Mouse (Mus musculus) midbrain, postnatal 0 days (tissue): ENCODE data around the gene Cd34. TPM values are rescaled to one million over a fixed set of nuclear protein-coding genes. Genes with fewer than 3 reads are reported as not detected.

ENCODE experiments used
- ATAC-seq: fragments of 200-750 bp; cut with Nextera tagmentation; 2 replicates; pipeline ENCODE4 v1.8.0; 2017; ENCODE audit warnings: moderate number of reproducible peaks, mild to moderate bottlenecking, moderate TSS enrichment, moderate library complexity; ENCODE audit not compliant: low FRiP score
- DNase-seq: peaks from one replicate; pipeline ENCODE4 v3.0.0-alpha.2; 2015; ENCODE audit warnings: low spot score
- H3K27ac ChIP-seq: fragments of 300-500 bp; sonication (generic); 2 replicates; pipeline ENCODE4 v1.5.1; 2014; ENCODE audit warnings: low read depth, mild to moderate bottlenecking, low read length, mixed read lengths
- H3K27me3 ChIP-seq: fragments of 300-500 bp; sonication (generic); 2 replicates; pipeline ENCODE4 v1.6.1; 2014; ENCODE audit warnings: low read length, control low read depth, mixed read lengths; ENCODE audit not compliant: insufficient read depth
- H3K36me3 ChIP-seq: fragments of 300-500 bp; sonication (generic); 2 replicates; pipeline ENCODE4 v1.6.1; 2014; ENCODE audit warnings: low read length, control low read depth, mixed read lengths; ENCODE audit not compliant: insufficient read depth
- H3K4me1 ChIP-seq: fragments of 300-500 bp; sonication (generic); 2 replicates; pipeline ENCODE4 v1.6.1; 2014; ENCODE audit warnings: mild to moderate bottlenecking, control low read depth, antibody characterized with exemption, low read length, mixed read lengths; ENCODE audit not compliant: insufficient read depth
- H3K4me2 ChIP-seq: fragments of 300-500 bp; sonication (generic); 2 replicates; pipeline ENCODE4 v1.6.1; 2014; ENCODE audit warnings: low read depth, mild to moderate bottlenecking, low read length, mixed read lengths; ENCODE audit not compliant: poor library complexity, severe bottlenecking
- H3K4me3 ChIP-seq: fragments of 300-500 bp; sonication (generic); 2 replicates; pipeline ENCODE4 v1.5.1; 2014; ENCODE audit warnings: low read depth, mild to moderate bottlenecking, low read length, moderate library complexity
- H3K9ac ChIP-seq: fragments of 300-500 bp; sonication (generic); replicated peaks from 2 replicates; pipeline ENCODE4 v1.6.1; 2014; ENCODE audit warnings: mild to moderate bottlenecking, low read length, moderate library complexity, mixed read lengths; ENCODE audit not compliant: poor library complexity, severe bottlenecking
- H3K9me3 ChIP-seq: fragments of 300-500 bp; sonication (generic); 2 replicates; pipeline ENCODE4 v1.6.1; 2016; ENCODE audit warnings: low read length, control low read depth
- CTCF ChIP-seq: IDR thresholded peaks from 2 replicates; pipeline ENCODE4 v1.5.1; 2016; ENCODE audit warnings: antibody characterized with exemption, mild to moderate bottlenecking
- WGBS: fragments of 180-500 bp; shearing (Covaris S2); extraction: QIAGEN DNeasy Blood & Tissue Kit; methylation state at CpG from one replicate; pipeline ENCODE4 v1.1.7; 2014; 5-methylcytosine and 5-hydroxymethylcytosine counted together
- polyA plus RNA-seq: library from polyadenylated mRNA; unstranded; fragments of >200 nt; fragmentation: Nextera tagmentation; extraction: Ambion mirVana; gene quantifications from 2 replicates; pipeline ENCODE4 v1.2.1, GENCODE M21; 2015
- total RNA-seq: library from RNA; depleted of rRNA; stranded (reverse); fragments of >200 nt; gene quantifications from 2 replicates; pipeline ENCODE4 v1.2.3, GENCODE M21; 2014; rRNA removed

The Cd34 gene
- total RNA-seq: 18.5 and 23.9 TPM in 2 replicates
- 17.6 and 20.3 TPM in 2 replicates for polyA plus RNA-seq

GRCm38 (mm10) chr1:194938715-194939114 is at the start of gene Cd34:
Gene Cd34 (plus strand): TSS chr1:194938819.
- H3K27me3 ChIP-seq: no peaks in the 10 kb centered on the region
- H3K4me3 ChIP-seq: peak within 1 kb of the TSS; percentile 51
- no peaks in the 10 kb centered on the region for H3K36me3 ChIP-seq
- H3K9me3 ChIP-seq: no peaks in the 10 kb centered on the region
- ATAC-seq (peak; percentile 52; the same call in 1 of the 2 replicates), DNase-seq (peak; percentile 3)
- under 1% methylated on average over 26 of the region's 26 CpGs for WGBS
- peaks cover 3% of the 10 kb centered on the region; the same call in 1 of the 2 replicates for H3K4me1 ChIP-seq
- no peak within 1 kb of the TSS for H3K27ac ChIP-seq
- peak within 1 kb of the TSS; percentile 99 for H3K4me2 ChIP-seq
- H3K9ac ChIP-seq: peak within 1 kb of the TSS; percentile 50
- no peak for TF ChIP-seq CTCF

- DNase-seq (no peak), ATAC-seq (no peak)
- no peaks in the 10 kb centered on the region for H3K4me1 ChIP-seq
- H3K9ac ChIP-seq: no peak overlapping the region
- H3K9me3 ChIP-seq: no peaks in the 10 kb centered on the region
- no peak overlapping the region for H3K4me2 ChIP-seq
- no peak overlapping the region for H3K4me3 ChIP-seq
- no peak overlapping the region for H3K27ac ChIP-seq
- WGBS: 65% methylated on average over 1 of the region's 1 CpGs
- no peak for TF ChIP-seq CTCF
- no peaks in the 10 kb centered on the region for H3K27me3 ChIP-seq
- no peaks in the 10 kb centered on the region for H3K36me3 ChIP-seq
These were observed 44.1 kb upstream of the Cd34 start for GRCm38 (mm10) chr1:194894513-194894912.

- no peak for TF ChIP-seq CTCF
- no peaks in the 10 kb centered on the region for H3K27me3 ChIP-seq
- H3K36me3 ChIP-seq: no peaks in the 10 kb centered on the region
- WGBS: 72% methylated on average over 3 of the region's 3 CpGs
- no peaks in the 10 kb centered on the region for H3K9me3 ChIP-seq
- no peak overlapping the region for H3K9ac ChIP-seq
- no peak overlapping the region for H3K4me3 ChIP-seq
- ATAC-seq: no peak
- no peak for DNase-seq
- no peak overlapping the region for H3K4me2 ChIP-seq
- H3K27ac ChIP-seq: no peak overlapping the region
- H3K4me1 ChIP-seq: no peaks in the 10 kb centered on the region
These were observed 43.3 kb upstream of the Cd34 start for GRCm38 (mm10) chr1:194895287-194895686.

- ATAC-seq: no peak
These were observed 37.5 kb upstream of the Cd34 start for GRCm38 (mm10) chr1:194901075-194901474.

GRCm38 (mm10) chr1:194901826-194902225 is 36.8 kb upstream of the Cd34 start:
- Histone ChIP-seq H3K4me2 (no peak overlapping the region), H3K4me1 (no peaks in the 10 kb centered on the region), H3K9ac (no peak overlapping the region), H3K27ac (no peak overlapping the region), H3K27me3 (no peaks in the 10 kb centered on the region), H3K4me3 (no peak overlapping the region), H3K36me3 (no peaks in the 10 kb centered on the region), H3K9me3 (no peaks in the 10 kb centered on the region)
- no peak for ATAC-seq
- no peak for DNase-seq
- no peak for TF ChIP-seq CTCF
- WGBS: 84% methylated on average over 1 of the region's 1 CpGs

More at GRCm38 (mm10) chr1:194901075-194901474, 37.5 kb upstream of the Cd34 start:
- Histone ChIP-seq H3K9me3 (no peaks in the 10 kb centered on the region), H3K36me3 (no peaks in the 10 kb centered on the region), H3K9ac (no peak overlapping the region), H3K4me3 (no peak overlapping the region), H3K27ac (no peak overlapping the region), H3K27me3 (no peaks in the 10 kb centered on the region), H3K4me1 (no peaks in the 10 kb centered on the region), H3K4me2 (no peak overlapping the region)
- DNase-seq: no peak
- no peak for TF ChIP-seq CTCF

GRCm38 (mm10) chr1:194908956-194909355 is 29.7 kb upstream of the Cd34 start:
- H3K9me3 ChIP-seq: no peaks in the 10 kb centered on the region
- no peaks in the 10 kb centered on the region for H3K36me3 ChIP-seq
- no peak overlapping the region for H3K27ac ChIP-seq
- H3K9ac ChIP-seq: no peak overlapping the region
- no peak for TF ChIP-seq CTCF
- ATAC-seq (no peak), DNase-seq (no peak)
- no peak overlapping the region for H3K4me3 ChIP-seq
- H3K4me1 ChIP-seq: no peaks in the 10 kb centered on the region
- H3K27me3 ChIP-seq: no peaks in the 10 kb centered on the region
- no peak overlapping the region for H3K4me2 ChIP-seq
